Mouse (Mus musculus) bone marrow, adult 2 months (tissue): Measurements from ENCODE around the gene Hilpda.

Experiments
- CTCF ChIP-seq: fragments of 200-500 bp; IDR thresholded peaks from 2 replicates; pipeline ENCODE4 v1.5.1; 2011; ENCODE audit warnings: low read length, control low read depth; ENCODE audit not compliant: control insufficient read depth, insufficient read depth
- POLR2A ChIP-seq: fragments of 200-500 bp; IDR thresholded peaks from 2 replicates; pipeline ENCODE4 v1.6.1; 2011; ENCODE audit warnings: low read depth, mild to moderate bottlenecking, control low read depth, low read length, borderline replicate concordance; ENCODE audit not compliant: control insufficient read depth

- TF ChIP-seq POLR2A (no peak), CTCF (no peak)
Measured at GRCm38 (mm10) chr6:29276746-29277145, 4.5 kb downstream of the Hilpda start.
